Mouse (Mus musculus) 3134 (cell line): ENCODE data around the gene Trub2.
"Not testable (repeated sequence)": the region's sequence is repeated elsewhere in the genome, so short reads cannot be mapped to it uniquely, and the experiment has no call there.

Experiments
- DNase-seq: peaks from one replicate; pipeline ENCODE4 v3.0.0-alpha.2; 2011; ENCODE audit warnings: low spot score; ENCODE audit not compliant: insufficient read length; ENCODE audit errors: extremely low read depth

Trub2 gene

GRCm38 (mm10) chr2:29781256-29781655 is 7.0 kb downstream of the Trub2 start:
- not testable (repeated sequence) for DNase-seq

- DNase-seq = no peak
These were observed 15.0 kb downstream of the Trub2 start for GRCm38 (mm10) chr2:29773323-29773722.

DNA sequence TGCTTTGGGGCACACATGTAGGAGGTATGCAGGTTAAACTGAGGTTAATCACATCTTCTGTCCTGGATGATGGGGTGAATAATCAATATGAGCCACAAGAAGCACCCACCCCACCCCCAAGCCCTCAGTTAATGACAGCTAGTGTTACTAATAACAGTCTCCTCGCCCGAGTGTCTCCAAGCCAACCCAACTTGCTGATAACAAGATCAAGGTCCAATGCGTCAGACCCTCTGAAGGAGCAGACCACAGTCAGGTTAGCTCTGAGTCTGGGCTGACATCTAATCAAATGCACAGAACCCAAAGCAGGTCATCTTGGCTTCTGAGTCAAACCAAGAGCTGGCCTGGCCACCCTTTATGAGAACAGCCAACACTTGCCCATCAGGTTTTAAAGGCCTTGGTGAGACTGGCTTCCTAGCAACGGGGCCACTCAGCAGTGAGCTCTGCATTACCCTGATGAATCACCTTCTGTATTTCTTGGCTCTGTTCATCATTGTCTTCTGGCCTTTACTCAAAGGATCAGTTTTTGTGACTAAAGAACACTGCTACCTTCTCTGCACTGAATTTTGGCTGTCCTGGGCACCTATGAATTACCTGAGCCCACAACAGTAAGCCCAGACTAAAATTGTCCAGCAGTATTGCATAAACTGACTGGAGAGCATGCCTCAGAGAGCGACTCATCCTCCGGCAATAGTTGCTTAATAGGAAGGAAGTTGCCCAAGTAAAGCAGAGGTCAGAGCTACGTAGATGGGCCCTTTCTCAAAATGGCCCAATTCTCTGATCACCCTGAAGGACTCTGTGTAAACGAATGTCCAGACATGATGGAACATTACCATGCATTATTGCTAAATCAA is 16.5 kb downstream of the Trub2 start:
- peak; percentile 46 for DNase-seq

DNA sequence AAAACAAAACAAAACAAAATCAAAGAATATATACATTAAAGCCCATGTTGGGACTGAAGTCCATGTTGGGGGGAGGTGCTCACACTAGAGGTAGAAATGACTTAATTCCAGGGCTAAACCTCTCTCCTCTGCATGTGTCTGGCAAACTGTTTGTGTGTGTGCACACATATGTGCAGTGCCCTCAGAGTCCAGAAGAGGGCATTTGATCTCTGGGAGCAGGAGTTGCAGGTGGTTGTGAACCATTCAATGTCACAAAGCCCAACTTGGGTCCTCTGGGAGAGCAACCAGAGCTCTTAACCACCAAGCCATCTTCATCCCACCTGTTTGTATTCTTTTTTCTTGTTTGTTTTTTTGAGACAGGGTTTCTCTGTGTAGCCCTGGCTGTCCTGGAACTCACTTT is 18.1 kb downstream of the Trub2 start:
- no peak for DNase-seq

DNA sequence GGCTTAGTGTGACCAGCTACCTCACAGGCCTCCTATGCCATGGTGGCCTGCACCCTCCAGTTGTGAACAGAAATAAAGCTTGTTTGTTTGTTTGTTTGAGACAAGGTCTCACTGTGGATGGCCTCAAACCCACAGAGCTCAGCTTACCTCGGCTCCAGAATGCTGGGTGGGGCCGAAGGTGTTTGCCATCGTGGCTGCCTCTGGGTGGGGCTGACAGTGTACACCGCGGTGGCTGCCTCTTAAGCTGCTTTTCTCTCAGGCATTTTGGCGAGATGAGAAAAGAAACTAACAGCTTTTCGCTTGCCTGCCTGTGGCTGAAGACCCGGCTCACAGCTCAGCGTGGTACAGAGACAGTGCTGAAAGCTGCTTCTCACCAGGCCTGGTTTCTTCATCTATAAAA is 19.4 kb downstream of the Trub2 start:
- no peak for DNase-seq

GRCm38 (mm10) chr2:29767976-29768709 is 20.2 kb downstream of the Trub2 start:
- no peak for DNase-seq

DNA sequence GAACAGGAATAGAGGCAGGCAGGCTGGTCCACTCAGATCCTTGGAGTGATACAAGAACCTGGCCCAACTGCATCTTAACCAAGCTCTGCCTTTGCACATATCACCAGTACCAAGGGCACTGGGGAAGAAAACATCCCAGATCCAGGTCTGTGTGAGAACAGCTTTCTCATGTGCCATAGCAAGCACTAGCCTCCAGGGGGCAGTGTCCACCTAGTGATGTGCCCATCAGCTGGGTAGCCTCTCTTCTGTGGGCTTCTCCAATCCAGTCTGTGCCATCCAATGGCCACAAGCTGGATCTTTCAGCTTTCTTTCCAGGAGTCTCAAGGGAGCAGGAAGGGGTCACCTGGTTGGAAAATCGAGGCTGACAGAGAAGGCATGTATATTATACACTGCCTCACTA is 23.5 kb downstream of the Trub2 start:
- DNase-seq = no peak

GRCm38 (mm10) chr2:29755693-29756092 is 32.6 kb downstream of the Trub2 start:
- DNase-seq = no peak

DNA sequence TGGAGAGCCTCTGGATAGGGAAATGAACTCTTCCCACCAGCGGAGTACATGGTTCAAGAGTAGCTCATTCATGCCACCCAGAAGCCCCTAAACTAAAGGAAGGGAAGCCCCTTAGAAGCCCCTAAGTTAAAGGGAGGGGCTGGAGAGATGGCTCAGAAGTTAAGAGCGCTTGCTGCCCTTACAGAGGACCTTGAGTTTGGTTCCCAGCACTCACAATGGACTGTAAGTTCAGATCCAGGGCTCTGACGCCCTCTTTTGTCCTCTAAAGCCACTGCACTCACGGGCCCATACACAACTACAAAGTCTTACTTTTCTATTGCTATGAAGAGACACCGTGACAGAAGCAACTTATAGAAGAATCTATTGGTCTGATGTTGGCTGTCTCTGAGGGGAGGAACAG is 35.9 kb downstream of the Trub2 start:
- DNase-seq = no peak

DNA sequence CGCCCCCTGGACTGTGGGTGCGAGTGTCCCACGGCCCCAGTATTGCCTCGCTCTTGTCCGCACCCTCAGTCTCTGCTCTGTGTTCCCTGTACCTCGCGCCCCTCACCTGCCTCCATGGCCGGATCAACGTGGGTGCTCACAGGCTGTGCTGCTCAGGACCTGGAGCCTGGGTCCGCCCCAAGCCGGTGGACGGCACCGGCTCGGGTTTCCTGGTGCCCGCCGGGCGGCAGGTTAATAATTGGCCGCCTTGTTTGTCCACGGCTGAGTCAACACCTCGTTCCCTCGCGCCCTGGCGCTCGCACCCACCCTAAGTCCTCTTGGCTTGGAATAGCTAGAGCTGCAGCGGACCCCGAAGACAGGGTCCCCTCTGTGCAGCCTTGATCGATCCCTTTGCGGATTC is 36.8 kb downstream of the Trub2 start, which contains the start of gene Gm13420:
TSS of gene Gm13420 (minus strand) at position 189 of the 400 bp plus-strand sequence.
- no peak for DNase-seq

DNA sequence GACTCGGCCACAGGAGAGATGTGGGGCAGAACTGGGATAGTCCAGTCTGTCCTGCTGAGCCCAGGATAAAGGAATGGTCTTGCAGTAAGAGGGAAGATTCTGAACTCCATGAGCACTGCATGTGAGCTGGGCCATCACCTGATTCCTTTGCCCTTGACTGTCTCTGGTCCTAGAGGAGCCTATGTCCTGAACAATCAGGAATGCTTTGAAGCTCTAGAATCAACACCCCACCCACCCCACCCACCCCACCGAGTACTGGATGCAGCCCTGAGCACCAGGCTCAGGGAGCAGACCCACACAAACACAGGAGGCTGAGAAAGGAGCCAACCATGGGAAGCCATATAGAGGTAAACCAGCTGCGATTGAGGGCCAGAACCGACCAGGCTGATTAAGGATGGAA is 39.8 kb downstream of the Trub2 start:
- no peak for DNase-seq

DNA sequence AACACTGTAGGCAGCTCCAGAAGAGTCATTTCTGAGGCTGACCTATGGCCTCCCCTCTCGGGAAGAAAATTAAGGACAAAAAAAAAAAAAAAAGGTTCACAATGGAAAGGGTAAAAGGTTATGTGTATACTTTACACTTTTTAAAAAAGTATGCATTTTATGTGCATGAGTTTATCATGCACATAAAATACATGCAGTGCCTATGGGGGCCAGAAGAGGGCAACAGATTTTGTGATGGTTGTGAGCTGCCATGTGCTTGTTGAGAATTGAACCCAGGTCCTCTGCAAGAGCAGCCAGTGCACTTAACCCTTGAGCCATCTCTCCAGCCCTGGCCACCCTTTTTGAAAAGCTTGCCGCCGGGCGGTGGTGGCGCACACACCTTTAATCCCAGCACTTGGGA is 40.5 kb downstream of the Trub2 start:
- no peak for DNase-seq

- no peak for DNase-seq
These were observed 41.0 kb downstream of the Trub2 start for GRCm38 (mm10) chr2:29747188-29747782.

GRCm38 (mm10) chr2:29744256-29744655 is 44.0 kb downstream of the Trub2 start:
- no peak for DNase-seq

- DNase-seq = no peak
These were observed 47.1 kb downstream of the Trub2 start for GRCm38 (mm10) chr2:29741207-29741606.

DNA sequence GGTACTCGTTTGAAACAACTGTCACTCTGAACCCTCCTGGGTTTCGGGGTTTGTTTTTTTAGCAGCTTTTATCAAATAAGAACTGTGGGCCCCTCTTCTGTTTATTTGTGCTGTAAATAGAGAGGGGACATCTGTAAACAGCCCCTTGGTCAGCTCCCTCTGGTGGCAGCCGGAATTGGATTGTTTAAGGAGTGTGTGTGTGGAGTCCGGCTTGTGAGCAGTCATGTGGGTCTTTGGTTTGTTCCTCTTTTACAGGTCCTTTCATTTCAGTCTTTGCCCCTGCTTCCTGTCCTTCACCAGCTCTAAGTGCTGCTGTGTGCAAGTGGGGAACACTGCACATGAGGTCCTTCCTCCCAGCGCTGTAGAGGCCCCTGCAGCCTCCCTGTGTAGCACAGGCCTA is 48.9 kb downstream of the Trub2 start:
- DNase-seq = no peak

DNA sequence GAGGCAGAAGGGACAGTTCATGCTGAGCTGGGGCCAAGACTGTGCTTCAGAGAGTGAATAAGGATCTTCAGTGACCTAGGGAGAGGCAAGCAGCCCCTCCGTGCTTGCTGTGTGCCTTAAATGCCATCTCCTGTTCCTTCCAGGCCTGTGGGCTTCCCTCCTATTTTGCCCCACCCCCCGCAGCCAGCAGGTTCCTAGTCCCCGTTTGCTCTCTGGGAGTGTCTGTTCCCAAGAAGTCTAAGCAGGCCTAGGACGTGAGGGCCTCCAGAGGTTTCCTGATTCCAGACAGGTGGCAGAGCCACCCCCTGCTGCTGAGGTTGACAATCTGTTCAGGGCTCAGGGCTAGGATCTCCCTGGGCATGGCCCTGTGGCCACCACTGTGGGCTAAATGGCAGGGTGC is 49.5 kb downstream of the Trub2 start:
- DNase-seq = no peak

DNA sequence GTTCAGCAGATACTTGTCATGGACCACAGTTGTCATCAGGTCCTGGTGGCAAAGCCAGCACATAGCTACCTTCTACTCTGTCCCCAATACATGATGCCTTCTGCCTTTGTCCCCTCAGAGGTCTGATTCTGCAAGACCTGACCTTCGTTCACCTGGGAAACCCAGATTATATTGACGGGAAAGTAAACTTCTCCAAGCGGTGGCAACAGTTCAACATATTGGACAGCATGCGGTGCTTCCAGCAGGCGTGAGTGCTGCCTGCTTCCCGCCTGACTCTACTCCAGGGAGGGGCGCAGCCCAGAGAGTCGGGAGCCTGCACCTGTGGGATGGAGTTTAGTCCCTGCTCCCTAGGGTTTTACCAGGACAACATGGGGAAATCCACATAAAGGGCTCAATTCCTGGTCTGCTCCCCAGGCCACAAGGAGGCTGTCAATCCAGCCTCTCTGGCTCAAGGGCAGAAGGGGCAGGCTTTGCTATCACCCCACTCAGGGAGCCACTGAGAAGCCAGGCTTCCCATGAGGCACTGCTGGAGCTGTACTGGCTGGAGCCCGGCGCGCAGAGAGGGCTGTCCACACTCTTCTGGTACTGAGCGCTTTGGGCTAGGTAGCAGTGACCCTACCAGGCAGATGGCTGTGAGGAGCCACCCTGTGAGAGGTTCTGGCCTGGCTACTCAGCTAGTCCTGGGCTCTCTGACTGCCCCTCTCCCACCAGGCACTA is 50.9 kb downstream of the Trub2 start:
- no peak for DNase-seq

GRCm38 (mm10) chr2:29735708-29736107 is 52.6 kb downstream of the Trub2 start:
- no peak for DNase-seq

DNA sequence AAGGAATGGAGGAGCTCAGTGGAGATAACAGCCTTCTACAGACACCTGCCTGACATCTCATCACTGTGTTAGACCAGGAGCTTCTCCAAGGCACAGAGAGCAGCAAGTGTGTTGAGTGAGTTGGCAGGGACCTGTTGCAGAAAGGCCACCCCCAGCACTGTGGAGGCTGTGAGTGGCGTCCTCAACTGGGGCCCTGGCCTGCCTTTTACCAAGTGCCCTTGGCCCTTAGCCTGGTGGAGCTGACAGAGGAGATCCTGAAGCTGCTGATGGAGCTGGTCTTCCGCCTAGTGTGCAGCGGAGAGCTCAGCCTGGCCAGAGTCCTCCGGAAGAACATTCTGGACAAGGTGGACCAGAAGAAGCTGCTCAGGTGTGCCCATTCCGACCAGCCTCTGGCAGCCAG is 55.0 kb downstream of the Trub2 start:
- DNase-seq = no peak

DNA sequence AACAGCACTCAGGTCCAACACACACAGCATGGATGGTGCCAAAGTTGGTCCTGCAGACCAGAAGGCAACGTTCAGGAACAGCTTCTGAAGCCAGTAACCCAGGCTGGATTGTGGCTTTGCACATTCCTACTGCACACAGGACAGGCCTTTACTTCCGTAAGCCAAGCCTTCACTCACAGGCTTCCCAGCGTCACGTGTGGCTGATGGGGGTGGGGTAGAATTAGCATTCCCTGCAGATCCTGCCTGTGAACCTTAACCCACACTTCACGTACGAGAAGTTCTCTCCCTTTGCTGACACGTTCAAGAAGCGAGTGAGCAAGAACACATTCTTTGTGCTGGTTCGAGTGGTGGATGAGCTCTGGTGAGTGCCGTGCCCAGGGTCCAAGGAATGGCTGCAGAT is 55.7 kb downstream of the Trub2 start:
- no peak for DNase-seq
